Mouse (Mus musculus): Measurements from ENCODE around the gene Barhl2. TPM values are rescaled to one million over a fixed set of nuclear protein-coding genes. Genes with fewer than 3 reads are reported as not detected.
A peak's percentile ranks its signal among the peaks of the same experiment; 100 is the strongest.

Gene Barhl2
- total and polyA plus RNA-seq, 3 experiments, result not detected

- Histone ChIP-seq H3K79me2 (replicated peaks; ENCODE audit: control insufficient read depth, insufficient read depth, low read length) (no peaks in the 10 kb centered on the region), H3K4me1 (ENCODE audit: control insufficient read depth, insufficient read depth, low read length) (no peaks in the 10 kb centered on the region), H3K27ac (no peak overlapping the region), H3K4me3 (no peak overlapping the region), H3K27me3 (ENCODE audit: control insufficient read depth, insufficient read depth, low read length) (no peaks in the 10 kb centered on the region), H3K9ac (ENCODE audit: low read depth, low read length) (no peak overlapping the region), H3K36me3 (ENCODE audit: control insufficient read depth, insufficient read depth, low read length) (no peaks in the 10 kb centered on the region)
- WGBS, result 68% methylated on average over 7 of the region's 7 CpGs
- TF ChIP-seq POLR2A (IDR thresholded peaks at IDR 0.05; ENCODE audit: insufficient read depth, low read depth, low read length) (no peak), CTCF (IDR thresholded peaks at IDR 0.05) (no peak), EP300 (IDR thresholded peaks at IDR 0.05; ENCODE audit: insufficient read depth, low read depth, low read length) (no peak)
- intact Hi-C loops (cut with DNase I), result no loop called here
- DNase-seq, result no peak
Observed at GRCm38 (mm10) chr5:106426069-106426468, 31.9 kb downstream of the Barhl2 start.

DNA sequence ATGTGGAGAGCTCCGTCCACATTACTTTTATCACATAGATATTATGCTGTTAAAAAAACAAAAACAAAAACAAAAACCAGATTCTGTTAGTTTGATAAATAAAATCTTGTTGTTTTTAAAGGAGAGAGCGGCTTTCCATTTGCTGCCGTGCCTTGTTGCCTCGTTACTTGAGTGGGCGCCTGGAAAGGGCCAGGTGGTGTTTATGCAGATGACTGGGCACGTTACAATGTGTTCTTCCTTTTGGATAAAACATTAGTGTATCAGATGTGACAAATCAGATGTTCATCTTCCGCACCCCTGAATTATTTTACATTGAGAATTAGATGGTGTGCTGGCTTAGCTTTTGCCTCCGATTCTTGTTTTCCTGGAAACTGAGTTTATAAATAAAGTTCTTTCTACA, 37.1 kb downstream of the Barhl2 start:
- no peaks in the 10 kb centered on the region for H3K27me3 ChIP-seq (ENCODE audit: control insufficient read depth, insufficient read depth, low read length)
- no peaks in the 10 kb centered on the region for H3K79me2 ChIP-seq (replicated peaks; ENCODE audit: control insufficient read depth, insufficient read depth, low read length)
- DNase-seq, result no peak
- 82% methylated on average over 8 of the region's 8 CpGs for WGBS
- intact Hi-C loops (cut with DNase I), result no loop called here
- H3K36me3 ChIP-seq (ENCODE audit: control insufficient read depth, insufficient read depth, low read length), result no peaks in the 10 kb centered on the region
- H3K9ac ChIP-seq (ENCODE audit: low read depth, low read length), result no peak overlapping the region
- no peak overlapping the region for H3K27ac ChIP-seq
- H3K4me3 ChIP-seq, result no peak overlapping the region
- TF ChIP-seq EP300 (IDR thresholded peaks at IDR 0.05; ENCODE audit: insufficient read depth, low read depth, low read length) (no peak), POLR2A (IDR thresholded peaks at IDR 0.05; ENCODE audit: insufficient read depth, low read depth, low read length) (no peak), CTCF (IDR thresholded peaks at IDR 0.05) (no peak)
- no peaks in the 10 kb centered on the region for H3K4me1 ChIP-seq (ENCODE audit: control insufficient read depth, insufficient read depth, low read length)

DNA sequence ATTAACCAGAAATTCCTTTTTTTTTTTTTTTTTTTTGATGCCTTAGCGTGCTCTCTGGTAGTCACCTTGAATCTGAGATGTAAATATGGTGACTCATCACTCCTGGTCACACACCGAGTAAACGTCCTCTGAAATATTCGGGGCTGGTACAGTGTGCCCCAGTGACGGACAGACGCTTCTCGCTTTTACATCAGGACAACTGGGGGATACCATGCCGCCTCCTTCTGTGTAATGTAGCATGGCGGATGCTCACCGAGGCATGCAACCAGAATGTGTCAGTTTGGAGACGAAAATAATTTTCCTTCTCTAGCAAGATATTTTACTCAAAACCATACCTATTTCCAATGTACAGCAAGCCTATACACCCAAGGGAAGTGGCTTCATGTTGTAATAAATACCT, 37.6 kb downstream of the Barhl2 start:
- Histone ChIP-seq H3K79me2 (replicated peaks; ENCODE audit: control insufficient read depth, insufficient read depth, low read length) (no peaks in the 10 kb centered on the region), H3K27me3 (ENCODE audit: control insufficient read depth, insufficient read depth, low read length) (no peaks in the 10 kb centered on the region), H3K4me1 (ENCODE audit: control insufficient read depth, insufficient read depth, low read length) (no peaks in the 10 kb centered on the region), H3K9ac (ENCODE audit: low read depth, low read length) (no peak overlapping the region), H3K4me3 (no peak overlapping the region), H3K36me3 (ENCODE audit: control insufficient read depth, insufficient read depth, low read length) (no peaks in the 10 kb centered on the region), H3K27ac (no peak overlapping the region)
- DNase-seq, result no peak
- intact Hi-C loops (cut with DNase I), result no loop called here
- TF ChIP-seq CTCF (IDR thresholded peaks at IDR 0.05), result no peak
- TF ChIP-seq POLR2A (IDR thresholded peaks at IDR 0.05; ENCODE audit: insufficient read depth, low read depth, low read length), result no peak
- TF ChIP-seq EP300 (IDR thresholded peaks at IDR 0.05; ENCODE audit: insufficient read depth, low read depth, low read length), result no peak
- WGBS, result 86% methylated on average over 11 of the region's 11 CpGs

GRCm38 (mm10) chr5:106417210-106417609, 40.8 kb downstream of the Barhl2 start:
- H3K27me3 ChIP-seq (ENCODE audit: control insufficient read depth, insufficient read depth, low read length), result no peaks in the 10 kb centered on the region
- H3K4me3 ChIP-seq, result no peak overlapping the region
- H3K36me3 ChIP-seq (ENCODE audit: control insufficient read depth, insufficient read depth, low read length), result no peaks in the 10 kb centered on the region
- no peaks in the 10 kb centered on the region for H3K4me1 ChIP-seq (ENCODE audit: control insufficient read depth, insufficient read depth, low read length)
- DNase-seq, result no peak
- no peak overlapping the region for H3K9ac ChIP-seq (ENCODE audit: low read depth, low read length)
- H3K79me2 ChIP-seq (replicated peaks; ENCODE audit: control insufficient read depth, insufficient read depth, low read length), result no peaks in the 10 kb centered on the region
- intact Hi-C loops (cut with DNase I), result no loop called here
- H3K27ac ChIP-seq, result no peak overlapping the region
- TF ChIP-seq CTCF (IDR thresholded peaks at IDR 0.05) (peak; percentile 45), POLR2A (IDR thresholded peaks at IDR 0.05; ENCODE audit: insufficient read depth, low read depth, low read length) (no peak)
- 33% methylated on average over 7 of the region's 7 CpGs for WGBS

DNA sequence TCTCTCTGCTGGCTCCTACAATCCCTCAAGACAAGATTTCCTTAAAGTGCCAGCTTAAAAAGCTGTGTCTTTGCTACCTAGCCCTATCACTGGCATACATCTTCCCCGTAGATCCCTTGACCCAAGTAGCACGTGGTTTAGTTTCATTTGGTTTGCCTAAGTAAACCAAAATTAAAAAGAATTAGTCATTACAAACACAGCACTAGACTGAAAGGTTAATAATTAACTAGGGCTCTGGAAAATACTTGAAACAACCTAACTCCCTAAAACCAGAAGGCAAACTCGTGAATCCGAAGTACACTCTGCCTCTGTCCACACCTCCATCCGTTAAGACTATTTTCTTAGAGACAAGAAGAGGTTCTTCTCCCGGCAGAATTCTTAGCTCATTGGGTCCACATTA, 41.4 kb downstream of the Barhl2 start:
- Histone ChIP-seq H3K4me3 (no peak overlapping the region), H3K9ac (ENCODE audit: low read depth, low read length) (no peak overlapping the region), H3K27me3 (ENCODE audit: control insufficient read depth, insufficient read depth, low read length) (no peaks in the 10 kb centered on the region), H3K79me2 (replicated peaks; ENCODE audit: control insufficient read depth, insufficient read depth, low read length) (no peaks in the 10 kb centered on the region), H3K27ac (no peak overlapping the region), H3K4me1 (ENCODE audit: control insufficient read depth, insufficient read depth, low read length) (no peaks in the 10 kb centered on the region), H3K36me3 (ENCODE audit: control insufficient read depth, insufficient read depth, low read length) (no peaks in the 10 kb centered on the region)
- intact Hi-C loops (cut with DNase I), result no loop called here
- TF ChIP-seq EP300 (IDR thresholded peaks at IDR 0.05; ENCODE audit: insufficient read depth, low read depth, low read length) (no peak), POLR2A (IDR thresholded peaks at IDR 0.05; ENCODE audit: insufficient read depth, low read depth, low read length) (no peak), CTCF (IDR thresholded peaks at IDR 0.05) (no peak)
- DNase-seq, result no peak
- WGBS, result 63% methylated on average over 6 of the region's 6 CpGs

GRCm38 (mm10) chr5:106415734-106416133, 42.2 kb downstream of the Barhl2 start:
- no peak for TF ChIP-seq EP300 (IDR thresholded peaks at IDR 0.05; ENCODE audit: insufficient read depth, low read depth, low read length)
- no peak for TF ChIP-seq CTCF (IDR thresholded peaks at IDR 0.05)
- no peak for TF ChIP-seq POLR2A (IDR thresholded peaks at IDR 0.05; ENCODE audit: insufficient read depth, low read depth, low read length)

More at GRCm38 (mm10) chr5:106415734-106416133, 42.2 kb downstream of the Barhl2 start:
- no peak overlapping the region for H3K9ac ChIP-seq (ENCODE audit: low read depth, low read length)
- no peaks in the 10 kb centered on the region for H3K36me3 ChIP-seq (ENCODE audit: control insufficient read depth, insufficient read depth, low read length)
- H3K4me1 ChIP-seq (ENCODE audit: control insufficient read depth, insufficient read depth, low read length), result no peaks in the 10 kb centered on the region
- intact Hi-C loops (cut with DNase I), result no loop called here
- no peak overlapping the region for H3K4me3 ChIP-seq
- H3K79me2 ChIP-seq (replicated peaks; ENCODE audit: control insufficient read depth, insufficient read depth, low read length), result no peaks in the 10 kb centered on the region
- no peaks in the 10 kb centered on the region for H3K27me3 ChIP-seq (ENCODE audit: control insufficient read depth, insufficient read depth, low read length)
- no peak for DNase-seq
- no peak overlapping the region for H3K27ac ChIP-seq
- WGBS, result 63% methylated on average over 6 of the region's 6 CpGs
